Mouse (Mus musculus): ENCODE measurements around the gene Rack1. TPM values are rescaled to one million over a fixed set of nuclear protein-coding genes. Genes with fewer than 3 reads are reported as not detected.
"Not testable (repeated sequence)": the region's sequence is repeated elsewhere in the genome, so short reads cannot be mapped to it uniquely, and the experiment has no call there.

Rack1 gene
- 411 and 432 TPM in 2 replicates for polyA plus RNA-seq (2015; fragmentation: Nextera tagmentation; extraction: Ambion mirVana)

DNA sequence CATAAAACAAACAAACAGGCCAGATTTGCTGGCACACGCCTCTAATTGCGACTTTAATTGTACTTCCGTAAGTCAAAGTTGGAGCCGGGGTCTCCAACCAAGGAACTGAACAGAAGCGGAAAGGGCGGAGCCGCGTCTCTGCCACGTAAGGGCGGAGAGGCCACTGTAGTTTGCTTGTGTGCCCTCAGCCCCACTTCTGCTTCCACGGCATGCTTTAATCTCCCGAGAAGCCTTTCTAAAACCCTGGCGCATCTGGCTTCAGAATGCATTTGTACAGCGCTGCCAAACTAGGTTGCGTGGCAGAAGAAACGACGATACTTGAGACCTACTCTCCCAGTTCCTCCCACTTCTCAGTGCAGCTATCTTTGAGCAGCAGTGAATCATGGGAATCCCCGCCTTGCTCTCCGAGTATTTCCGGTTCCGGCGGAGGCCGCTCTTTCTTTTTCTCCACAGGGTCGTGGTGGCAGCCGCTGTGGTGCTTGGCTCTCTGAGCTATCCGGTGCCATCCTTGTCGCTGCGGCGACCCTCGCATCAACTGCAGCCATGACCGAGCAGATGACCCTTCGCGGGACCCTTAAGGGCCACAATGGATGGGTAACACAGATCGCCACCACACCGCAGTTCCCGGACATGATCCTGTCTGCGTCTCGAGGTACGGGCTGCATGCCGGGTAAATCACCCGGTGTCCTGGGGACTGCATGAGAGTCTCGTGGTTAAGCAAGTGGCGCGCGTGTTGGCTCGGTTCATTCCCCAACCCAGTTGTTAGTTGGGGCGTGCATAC lies at the start of gene Rack1:
Gene Rack1 (plus strand): TSS at position 412 of the 781 bp plus-strand sequence.
- under 1% methylated on average over 47 of the region's 47 CpGs for WGBS
- Histone ChIP-seq H3K4me2 (peak within 1 kb of the TSS; percentile 91), H3K4me1 (replicated peaks) (peaks cover 45% of the 10 kb centered on the region), H3K4me3 (peak within 1 kb of the TSS; percentile 92), H3K9me3 (no peaks in the 10 kb centered on the region), H3K9ac (peak within 1 kb of the TSS; percentile 94), H3K27me3 (no peaks in the 10 kb centered on the region), H3K36me3 (peaks cover 37% of the 10 kb centered on the region), H3K27ac (replicated peaks) (peak within 1 kb of the TSS; percentile 91)
- ATAC-seq (ENCODE audit: low read depth): peak; percentile 92

DNA sequence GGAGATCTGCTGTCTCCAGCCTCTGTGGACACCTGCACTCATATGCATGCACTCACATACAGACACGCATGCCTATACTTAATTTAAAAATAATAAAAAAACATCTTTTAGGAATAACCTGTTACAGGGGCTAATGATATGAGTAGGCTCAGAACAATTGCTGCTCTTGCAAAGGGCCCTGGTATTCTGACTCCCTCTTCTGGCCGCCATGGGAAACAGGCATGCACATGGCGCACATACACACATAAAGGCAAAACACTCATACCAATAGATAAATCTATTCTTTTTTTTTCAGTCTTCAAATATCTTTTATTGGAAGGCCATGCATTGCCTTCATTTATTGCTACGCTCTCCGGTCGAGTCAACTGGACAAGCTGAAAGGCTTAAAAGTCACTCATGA lies 49.7 kb upstream of the Rack1 start:
- no peak overlapping the region for H3K4me3 ChIP-seq
- H3K4me2 ChIP-seq: no peak overlapping the region
- H3K9me3 ChIP-seq: no peaks in the 10 kb centered on the region
- H3K27me3 ChIP-seq: no peaks in the 10 kb centered on the region
- no peaks in the 10 kb centered on the region for H3K4me1 ChIP-seq (replicated peaks)
- no peaks in the 10 kb centered on the region for H3K36me3 ChIP-seq
- no peak overlapping the region for H3K9ac ChIP-seq
- 93% methylated on average over 6 of the region's 6 CpGs for WGBS
- no peak for ATAC-seq (ENCODE audit: low read depth)
- no peak overlapping the region for H3K27ac ChIP-seq (replicated peaks)

DNA sequence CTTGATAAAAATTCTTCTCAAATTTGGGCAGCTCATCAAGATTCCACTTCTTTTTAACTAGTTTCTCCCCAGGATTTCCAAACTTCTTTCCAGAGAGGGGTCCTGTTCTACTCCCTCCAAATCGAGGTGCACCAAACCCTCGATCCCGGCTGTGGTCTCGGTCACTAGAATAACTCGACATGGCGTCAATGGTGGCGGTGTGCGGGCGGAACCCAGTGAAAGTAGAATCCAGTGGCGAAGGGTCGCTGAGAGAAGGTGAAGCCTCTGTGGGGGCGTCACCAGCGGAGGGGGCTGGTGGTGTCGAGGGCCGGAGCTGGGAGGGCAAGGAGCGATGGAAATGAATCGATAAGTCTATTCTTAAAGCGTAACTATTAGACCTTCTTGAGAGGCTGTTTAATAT lies 46.6 kb upstream of the Rack1 start:
- WGBS: 94% methylated on average over 18 of the region's 18 CpGs
- H3K9ac ChIP-seq, H3K9me3 ChIP-seq: not testable (repeated sequence)

DNA sequence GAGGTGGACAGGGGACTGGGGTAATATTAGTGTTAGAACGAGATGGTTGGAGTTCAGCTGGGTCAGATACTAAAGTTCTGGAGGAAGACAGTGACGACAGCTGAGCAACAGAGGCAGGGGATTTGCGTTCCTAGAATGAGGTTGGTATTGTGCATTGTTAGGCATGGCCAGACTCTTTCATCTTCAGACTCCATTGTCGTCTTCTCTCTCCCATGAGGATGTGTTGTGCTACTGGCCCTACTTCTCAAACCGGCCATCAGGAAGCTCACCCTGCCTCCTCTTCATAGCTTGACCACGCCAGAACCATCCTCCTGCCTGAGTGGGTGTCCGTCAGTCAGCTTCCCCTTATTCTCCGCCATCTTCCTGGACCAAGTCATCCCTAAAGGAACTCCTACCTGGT lies 41.1 kb upstream of the Rack1 start:
- H3K27ac ChIP-seq (replicated peaks): no peak overlapping the region
- H3K4me3 ChIP-seq: no peak overlapping the region
- no peaks in the 10 kb centered on the region for H3K4me1 ChIP-seq (replicated peaks)
- ATAC-seq (ENCODE audit: low read depth): no peak
- 87% methylated on average over 8 of the region's 8 CpGs for WGBS
- no peak overlapping the region for H3K9ac ChIP-seq
- H3K27me3 ChIP-seq: no peaks in the 10 kb centered on the region
- no peak overlapping the region for H3K4me2 ChIP-seq
- H3K9me3 ChIP-seq: no peaks in the 10 kb centered on the region
- H3K36me3 ChIP-seq: no peaks in the 10 kb centered on the region

More for the DNA sequence above, 46.6 kb upstream of the Rack1 start:
- not testable (repeated sequence) for H3K4me2 ChIP-seq; ATAC-seq (ENCODE audit: low read depth); H3K4me1 ChIP-seq (replicated peaks); H3K4me3 ChIP-seq; H3K27ac ChIP-seq (replicated peaks); H3K27me3 ChIP-seq; H3K36me3 ChIP-seq

DNA sequence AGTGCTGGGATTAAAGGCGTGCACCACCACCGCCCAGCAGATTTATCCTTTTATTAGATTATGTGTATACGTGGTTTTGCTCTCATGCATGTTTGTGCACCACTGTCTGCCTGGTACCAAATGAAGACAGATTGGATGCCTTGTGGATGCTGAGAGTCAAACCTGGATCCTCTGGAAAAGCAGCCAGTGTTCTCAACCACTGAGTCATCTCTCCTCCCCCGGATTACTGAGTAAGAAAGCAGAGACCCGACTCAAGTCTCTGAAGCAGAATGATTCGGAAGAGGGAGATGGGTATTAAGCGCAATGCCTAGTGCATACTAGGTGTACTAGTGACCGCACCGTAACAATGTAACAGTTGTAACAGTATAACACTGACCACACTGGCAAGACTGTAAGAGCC lies 36.0 kb upstream of the Rack1 start:
- Histone ChIP-seq H3K4me2 (no peak overlapping the region), H3K4me1 (replicated peaks) (no peaks in the 10 kb centered on the region), H3K27me3 (no peaks in the 10 kb centered on the region), H3K9ac (no peak overlapping the region), H3K4me3 (no peak overlapping the region), H3K27ac (replicated peaks) (no peak overlapping the region), H3K9me3 (no peaks in the 10 kb centered on the region), H3K36me3 (no peaks in the 10 kb centered on the region)
- WGBS: 94% methylated on average over 9 of the region's 9 CpGs
- ATAC-seq (ENCODE audit: low read depth): no peak

DNA sequence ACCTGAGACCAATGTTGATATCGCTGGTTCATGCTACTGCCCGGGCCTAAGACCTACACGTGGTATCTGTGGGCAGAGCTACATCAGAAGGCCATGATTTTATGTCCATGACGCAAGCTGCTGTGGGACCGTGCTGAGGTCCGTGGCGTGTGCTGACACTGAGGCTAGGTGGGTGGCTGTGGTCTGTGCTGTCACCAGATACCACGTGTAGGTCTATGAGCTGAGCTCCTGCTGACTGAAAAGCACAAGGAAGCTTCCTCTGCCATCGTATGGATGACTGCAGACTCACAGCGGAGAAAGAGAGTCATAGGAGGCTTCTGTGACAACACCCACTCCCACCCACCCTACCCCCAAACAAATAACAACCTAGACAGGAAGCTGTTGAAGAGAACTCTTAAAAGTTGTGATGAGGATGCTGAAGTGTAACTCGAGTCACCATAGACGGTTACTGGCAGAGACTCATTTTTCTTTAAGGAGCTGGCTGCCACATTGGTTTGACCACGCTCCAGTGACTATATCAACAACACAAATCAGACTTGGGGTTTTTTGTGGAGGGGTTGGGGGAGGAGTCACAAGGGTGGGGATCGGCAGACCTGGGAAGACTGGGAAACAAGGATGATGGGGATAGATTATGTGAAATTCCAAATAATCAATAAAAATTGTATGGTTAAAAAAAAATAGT lies 32.8 kb upstream of the Rack1 start:
- Histone ChIP-seq H3K4me3 (no peak overlapping the region), H3K4me2 (no peak overlapping the region), H3K36me3 (no peaks in the 10 kb centered on the region), H3K9me3 (no peaks in the 10 kb centered on the region), H3K4me1 (replicated peaks) (no peaks in the 10 kb centered on the region), H3K27me3 (no peaks in the 10 kb centered on the region), H3K9ac (no peak overlapping the region), H3K27ac (replicated peaks) (no peak overlapping the region)
- 79% methylated on average over 14 of the region's 14 CpGs for WGBS
- no peak for ATAC-seq (ENCODE audit: low read depth)

DNA sequence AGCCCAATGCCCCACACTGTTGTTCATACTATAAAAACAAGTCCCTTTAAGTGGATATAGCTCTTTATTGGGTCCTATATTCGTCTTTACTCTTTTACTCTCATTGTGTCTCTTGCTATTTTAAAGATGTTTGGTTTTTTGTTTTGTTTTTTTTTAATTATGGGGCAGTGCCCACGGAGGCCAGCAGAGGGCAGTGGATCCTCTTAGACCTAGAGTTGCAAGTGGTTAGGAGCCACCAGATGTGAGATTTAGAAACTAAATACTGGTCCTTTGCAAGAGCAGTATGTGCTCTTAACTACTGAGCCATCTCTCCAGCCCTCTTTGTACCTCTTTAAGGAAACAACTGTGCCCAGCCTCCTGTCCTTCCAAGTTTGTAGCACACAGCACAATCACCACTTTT lies 28.4 kb upstream of the Rack1 start:
- WGBS: 14% methylated on average over 2 of the region's 2 CpGs
- no peaks in the 10 kb centered on the region for H3K36me3 ChIP-seq
- no peak overlapping the region for H3K9ac ChIP-seq
- no peak for ATAC-seq (ENCODE audit: low read depth)
- H3K4me1 ChIP-seq (replicated peaks): peaks cover 5% of the 10 kb centered on the region; the same call in 1 of the 2 replicates
- H3K27ac ChIP-seq (replicated peaks): no peak overlapping the region
- no peak overlapping the region for H3K4me3 ChIP-seq
- H3K27me3 ChIP-seq: no peaks in the 10 kb centered on the region
- no peaks in the 10 kb centered on the region for H3K9me3 ChIP-seq
- no peak overlapping the region for H3K4me2 ChIP-seq

DNA sequence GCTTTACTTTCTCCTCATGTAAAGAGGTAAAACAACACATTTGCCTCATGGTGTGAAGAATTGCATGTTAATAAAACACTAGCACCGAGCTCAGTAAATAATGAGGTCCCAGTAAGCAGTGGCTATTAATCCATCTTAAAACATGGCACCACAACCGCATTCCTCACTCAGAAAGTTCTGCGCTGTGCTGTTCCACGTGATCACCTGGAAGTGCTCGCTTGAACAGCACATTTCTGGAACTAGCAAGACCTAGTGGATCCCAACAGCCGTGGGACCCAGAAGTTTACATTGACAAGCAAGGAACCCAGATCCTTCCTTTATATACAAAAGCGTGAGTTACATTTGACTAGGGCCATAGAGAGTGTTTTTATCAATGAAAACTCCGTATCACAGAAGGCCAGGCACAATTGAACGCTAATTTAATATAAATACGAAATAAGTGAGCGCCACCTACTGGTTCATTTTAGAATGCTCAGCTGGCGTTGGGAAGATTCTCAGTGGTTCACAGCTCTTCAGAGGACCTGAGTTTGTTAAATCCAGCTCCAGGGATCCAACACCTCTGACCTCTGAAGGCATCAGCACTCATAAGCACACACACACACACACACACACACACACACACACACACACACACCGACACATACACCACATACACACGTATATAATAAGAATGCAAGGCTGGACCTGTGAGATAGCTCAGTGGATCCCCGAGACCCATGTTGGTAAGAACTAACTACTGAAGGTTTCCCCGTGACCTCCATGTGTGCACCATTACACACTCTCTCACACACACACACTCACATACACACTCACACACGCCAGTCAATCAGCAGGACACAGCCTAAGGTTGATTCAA lies 25.5 kb upstream of the Rack1 start:
- H3K4me1 ChIP-seq (replicated peaks): peaks cover 5% of the 10 kb centered on the region; the same call in 1 of the 2 replicates

DNA sequence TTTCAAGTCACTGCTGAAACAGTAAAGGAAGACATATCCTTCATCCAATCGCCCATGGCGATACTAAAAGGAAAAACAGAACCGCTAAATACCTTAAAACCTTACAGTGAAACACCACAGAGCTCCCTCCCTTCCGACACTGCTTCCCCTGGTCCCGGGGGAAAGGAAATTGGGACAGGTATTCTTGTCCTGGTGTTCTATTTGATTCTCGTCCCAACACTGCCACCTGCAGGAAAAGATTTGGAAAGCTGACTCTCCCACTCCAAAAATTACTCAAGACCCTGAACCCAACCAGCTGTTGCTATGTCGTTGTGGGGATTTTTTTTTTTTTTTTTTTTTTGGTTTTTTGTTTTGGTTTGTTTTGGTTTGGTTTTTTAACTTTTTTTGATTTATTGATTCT lies 24.6 kb upstream of the Rack1 start:
- 0 out of 2 replicates have a peak, but pooled peaks have one; percentile 36 for ATAC-seq (ENCODE audit: low read depth)
- Histone ChIP-seq H3K9ac (no peak overlapping the region), H3K4me2 (peak overlapping the region; percentile 33), H3K36me3 (no peaks in the 10 kb centered on the region), H3K9me3 (no peaks in the 10 kb centered on the region), H3K4me1 (replicated peaks) (peaks cover 5% of the 10 kb centered on the region; the same call in 1 of the 2 replicates), H3K27me3 (no peaks in the 10 kb centered on the region), H3K27ac (replicated peaks) (no peak overlapping the region), H3K4me3 (no peak overlapping the region)
- WGBS: 4% methylated on average over 7 of the region's 7 CpGs

More for the DNA sequence above, 25.5 kb upstream of the Rack1 start:
- Histone ChIP-seq H3K9me3 (no peaks in the 10 kb centered on the region), H3K4me3 (no peak overlapping the region), H3K4me2 (peak overlapping the region; percentile 40), H3K9ac (no peak overlapping the region), H3K27ac (replicated peaks) (no peak overlapping the region), H3K36me3 (no peaks in the 10 kb centered on the region), H3K27me3 (no peaks in the 10 kb centered on the region)
- WGBS: 40% methylated on average over 17 of the region's 17 CpGs
- ATAC-seq (ENCODE audit: low read depth): peak; percentile 52

DNA sequence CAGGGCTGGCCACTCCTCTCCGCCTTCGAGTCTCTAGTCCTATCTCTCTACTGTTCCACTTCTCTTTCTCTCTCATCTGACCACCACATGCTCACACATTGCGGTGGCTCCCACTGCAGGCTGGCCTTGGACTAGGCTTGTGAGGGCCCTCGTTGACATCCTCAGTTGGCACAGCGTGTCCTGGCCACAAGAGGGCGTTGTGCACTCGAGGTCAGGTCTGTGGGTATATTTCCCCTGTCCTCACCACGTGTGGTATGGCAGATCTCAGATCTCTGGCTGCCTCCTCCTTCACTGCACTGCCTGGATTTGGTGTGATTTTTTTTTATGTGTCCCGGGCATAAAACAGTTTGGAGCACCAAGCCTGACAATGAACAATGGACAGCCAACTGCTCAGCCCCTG lies 23.5 kb upstream of the Rack1 start:
- no peak overlapping the region for H3K27ac ChIP-seq (replicated peaks)
- H3K27me3 ChIP-seq: no peaks in the 10 kb centered on the region
- H3K9ac ChIP-seq: no peak overlapping the region
- H3K4me3 ChIP-seq: no peak overlapping the region
- peaks cover 5% of the 10 kb centered on the region; the same call in 1 of the 2 replicates for H3K4me1 ChIP-seq (replicated peaks)
- H3K36me3 ChIP-seq: no peaks in the 10 kb centered on the region
- WGBS: 48% methylated on average over 9 of the region's 9 CpGs
- no peak for ATAC-seq (ENCODE audit: low read depth)
- no peak overlapping the region for H3K4me2 ChIP-seq
- H3K9me3 ChIP-seq: no peaks in the 10 kb centered on the region

DNA sequence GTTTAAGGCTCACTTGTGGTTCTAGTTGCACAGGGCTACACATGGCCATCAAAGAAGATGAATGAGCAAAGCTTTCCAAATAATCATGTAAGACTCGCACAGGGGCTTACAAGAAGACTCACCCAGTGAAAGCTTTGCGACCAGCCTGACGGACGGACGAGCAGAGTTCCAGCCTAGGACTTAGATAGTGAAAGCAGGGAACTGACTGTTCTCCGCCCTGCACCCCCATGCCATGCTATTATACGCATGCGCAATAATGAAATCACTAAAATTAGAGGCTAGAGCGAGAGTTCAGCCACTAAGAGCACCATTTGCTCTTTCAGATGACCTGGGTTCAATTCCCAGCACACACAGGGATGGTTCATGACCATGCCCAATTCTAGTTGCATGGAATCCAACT lies 22.8 kb upstream of the Rack1 start:
- no peaks in the 10 kb centered on the region for H3K36me3 ChIP-seq
- H3K27me3 ChIP-seq: no peaks in the 10 kb centered on the region
- H3K4me2 ChIP-seq: no peak overlapping the region
- peaks cover 5% of the 10 kb centered on the region; the same call in 1 of the 2 replicates for H3K4me1 ChIP-seq (replicated peaks)
- no peaks in the 10 kb centered on the region for H3K9me3 ChIP-seq
- no peak for ATAC-seq (ENCODE audit: low read depth)
- H3K4me3 ChIP-seq: no peak overlapping the region
- no peak overlapping the region for H3K9ac ChIP-seq
- H3K27ac ChIP-seq (replicated peaks): no peak overlapping the region
- 89% methylated on average over 9 of the region's 9 CpGs for WGBS

DNA sequence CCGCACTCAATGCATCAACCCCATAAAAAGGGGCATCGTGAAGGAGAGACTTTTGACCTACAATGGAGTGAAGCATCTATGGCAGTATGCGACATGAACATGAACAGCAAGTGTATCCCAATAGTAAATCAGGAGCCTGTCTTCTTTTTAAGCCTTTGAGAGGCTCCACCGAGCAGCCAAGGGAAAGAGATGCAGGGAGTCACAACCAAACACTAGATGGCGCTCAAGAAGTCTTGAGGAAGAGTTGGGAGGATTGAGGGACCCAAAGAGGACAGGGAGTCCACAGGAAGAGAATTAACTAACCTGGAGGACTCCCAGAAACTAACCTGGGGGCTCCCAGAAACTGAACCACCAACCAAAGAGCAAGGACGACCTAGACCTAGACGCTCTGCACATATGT lies 20.7 kb upstream of the Rack1 start:
- 39% methylated on average over 7 of the region's 7 CpGs for WGBS
- ATAC-seq (ENCODE audit: low read depth): no peak
- no peaks in the 10 kb centered on the region for H3K36me3 ChIP-seq

More for the DNA sequence above, 20.7 kb upstream of the Rack1 start:
- Histone ChIP-seq H3K9me3 (no peaks in the 10 kb centered on the region), H3K4me2 (no peak overlapping the region), H3K27me3 (no peaks in the 10 kb centered on the region), H3K27ac (replicated peaks) (no peak overlapping the region), H3K4me3 (no peak overlapping the region), H3K4me1 (replicated peaks) (peaks cover 1% of the 10 kb centered on the region; the same call in 1 of the 2 replicates), H3K9ac (no peak overlapping the region)
